Mouse (Mus musculus): ENCODE results near the gene Dlx5.

DNA sequence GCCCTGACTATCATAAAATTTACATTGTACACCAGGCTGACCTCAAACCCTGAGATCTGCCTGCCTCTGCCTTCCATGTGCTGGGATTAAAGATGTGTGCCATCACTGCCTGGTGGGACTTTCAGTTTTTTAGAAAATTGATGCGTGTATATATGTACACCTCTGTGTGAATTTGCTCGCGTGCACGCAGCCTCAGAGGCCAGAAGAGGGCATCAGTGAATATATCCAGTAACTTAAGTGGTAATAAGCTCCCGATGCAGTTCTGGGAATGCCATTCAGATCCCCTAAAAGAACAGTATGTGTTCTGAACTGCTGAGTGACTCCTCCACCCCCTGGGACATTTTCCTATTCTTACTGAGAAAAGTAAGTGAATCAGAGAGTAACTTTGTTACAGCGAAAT lies 8.2 kb upstream of the Dlx5 start:
- TF ChIP-seq ZNF384 (IDR thresholded peaks at IDR 0.05; ENCODE audit: low read depth, low read length) (no peak), SIN3A (IDR thresholded peaks at IDR 0.05; ENCODE audit: low read length) (no peak), JUN (IDR thresholded peaks at IDR 0.05; ENCODE audit: insufficient read depth, low read depth, low read length) (no peak), CTCF (conservative IDR thresholded peaks at IDR 0.05 in 1 of 2, IDR thresholded peaks at IDR 0.05 in 1 of 2; ENCODE audit: low read depth in 2 of 2, low read length in 2 of 2) (peak in 1 of 2 experiments; percentile 25; a peak in 1 of 4 replicates), POLR2AphosphoS2 (IDR thresholded peaks at IDR 0.05; ENCODE audit: low read depth, low read length) (no peak), POLR2A (IDR thresholded peaks at IDR 0.05; ENCODE audit: low read depth, low read length) (no peak), RAD21 (IDR thresholded peaks at IDR 0.05; ENCODE audit: low read depth, low read length) (no peak), EP300 (IDR thresholded peaks at IDR 0.05; ENCODE audit: low read length) (no peak), USF1 (IDR thresholded peaks at IDR 0.05; ENCODE audit: low read depth, low read length) (no peak), TBP (conservative IDR thresholded peaks at IDR 0.05; ENCODE audit: low read depth, low read length) (no peak), MAFK (IDR thresholded peaks at IDR 0.05; ENCODE audit: insufficient replicate concordance, low read length) (no peak), KAT2A (IDR thresholded peaks at IDR 0.05; ENCODE audit: insufficient replicate concordance, low read length) (no peak), ETS1 (conservative IDR thresholded peaks at IDR 0.05; ENCODE audit: low read depth, low read length) (no peak), MYC (IDR thresholded peaks at IDR 0.05; ENCODE audit: low read depth, low read length) (no peak)

All from CH12.LX (cell line).